Mouse (Mus musculus): Measurements from ENCODE around the gene Nolc1. TPM values are rescaled to one million over a fixed set of nuclear protein-coding genes. Genes with fewer than 3 reads are reported as not detected.

Nolc1 gene
- polyA plus RNA-seq (2014; fragmentation: Nextera tagmentation; extraction: Ambion mirVana) = 67.2 and 73.6 TPM in 2 replicates

DNA sequence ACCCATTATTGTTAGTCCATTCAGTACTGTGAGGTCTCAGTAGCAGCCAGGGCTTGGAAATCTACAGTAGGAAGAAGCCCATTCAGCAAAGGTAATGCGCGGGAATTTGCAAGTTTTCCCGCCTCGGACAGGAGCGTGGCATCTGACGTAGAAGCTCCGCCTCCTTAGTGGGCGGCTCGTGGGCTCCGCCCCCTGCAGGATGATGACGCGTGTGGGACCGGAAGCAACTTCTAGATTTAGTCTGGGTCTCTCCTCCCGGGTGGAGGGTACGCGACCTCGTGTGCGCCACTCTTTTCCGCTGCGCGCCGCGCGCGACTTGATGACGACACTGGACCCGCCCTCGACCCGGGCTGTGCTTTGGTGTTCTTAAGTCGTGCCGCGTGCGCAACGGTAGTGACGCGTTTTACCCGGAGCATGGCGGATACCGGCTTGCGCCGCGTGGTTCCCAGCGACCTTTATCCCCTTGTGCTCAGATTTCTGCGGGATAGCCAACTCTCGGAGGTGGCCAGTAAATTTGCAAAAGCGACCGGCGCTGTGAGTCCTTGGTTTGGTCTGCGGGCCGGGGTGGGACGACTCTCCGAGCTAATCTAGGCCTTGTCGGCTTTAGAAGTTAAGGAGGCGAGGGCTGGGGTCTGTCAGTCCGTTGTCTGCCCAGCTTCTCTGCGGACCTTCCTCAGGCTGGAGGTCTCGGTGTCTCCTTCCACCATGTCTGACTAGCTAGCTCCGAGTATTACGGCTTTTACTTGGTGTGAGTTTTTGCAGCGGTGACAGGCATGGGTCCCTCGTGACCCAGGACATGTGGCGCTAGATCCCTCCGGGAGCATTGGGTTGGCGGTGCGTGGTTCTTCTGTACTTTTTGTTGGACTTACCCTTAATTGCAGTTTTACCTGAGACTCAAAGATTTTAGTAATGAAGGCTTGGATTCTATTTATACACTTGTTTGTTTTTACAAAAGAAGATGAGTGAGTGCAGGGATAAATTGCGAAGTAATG lies at the start of gene Nolc1:
Nolc1 (plus strand) TSS at position 248 of the 992 bp plus-strand sequence.
- no peaks in the 10 kb centered on the region for H3K9me3 ChIP-seq (replicated peaks; ENCODE audit: control insufficient read depth, low read length)
- DNase-seq (ENCODE audit: low spot score) (peak; percentile 99), ATAC-seq (peak; percentile 97)
- H3K4me1 ChIP-seq (ENCODE audit: control insufficient read depth, insufficient read depth, low read length) = peaks cover 8% of the 10 kb centered on the region
- H3K9ac ChIP-seq (ENCODE audit: low read length) = peak within 1 kb of the TSS; percentile 75
- peak within 1 kb of the TSS; percentile 22; the same call in 1 of the 2 replicates for H3K27ac ChIP-seq (ENCODE audit: low read depth, low read length)
- peak within 1 kb of the TSS; percentile 74 for H3K4me2 ChIP-seq (ENCODE audit: low read length)
- no peaks in the 10 kb centered on the region for H3K27me3 ChIP-seq (replicated peaks; ENCODE audit: control insufficient read depth, insufficient read depth, low read length)
- peaks cover 55% of the 10 kb centered on the region for H3K36me3 ChIP-seq (ENCODE audit: control insufficient read depth, insufficient read depth, low read length)
- under 1% methylated on average over 66 of the region's 66 CpGs for WGBS
- H3K4me3 ChIP-seq (ENCODE audit: low read depth, low read length) = peak within 1 kb of the TSS; percentile 79

DNA sequence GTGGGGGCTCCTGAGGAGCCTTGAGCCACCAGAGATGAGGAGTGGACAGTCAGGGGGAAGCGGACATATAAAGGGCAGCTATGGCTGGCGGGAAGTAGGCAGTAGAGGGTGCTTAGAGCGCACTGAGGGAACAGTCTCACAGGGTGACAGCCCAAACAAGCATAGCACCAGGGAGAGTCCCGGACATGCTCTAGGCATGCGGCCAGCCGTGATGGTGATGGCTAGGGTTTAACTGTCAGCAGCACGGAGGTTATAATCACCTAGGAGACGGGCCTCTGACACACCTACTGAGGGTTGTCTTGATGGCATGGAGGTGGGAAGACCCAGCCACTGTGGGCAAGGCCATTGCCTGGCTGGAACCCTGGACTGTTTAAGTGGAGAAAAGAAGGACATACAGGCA lies 49.1 kb upstream of the Nolc1 start:
- Histone ChIP-seq H3K4me1 (ENCODE audit: control insufficient read depth, insufficient read depth, low read length) (no peaks in the 10 kb centered on the region), H3K36me3 (ENCODE audit: control insufficient read depth, insufficient read depth, low read length) (peaks cover 15% of the 10 kb centered on the region), H3K27ac (ENCODE audit: low read depth, low read length) (no peak overlapping the region), H3K4me3 (ENCODE audit: low read depth, low read length) (no peak overlapping the region), H3K4me2 (ENCODE audit: low read length) (no peak overlapping the region), H3K27me3 (replicated peaks; ENCODE audit: control insufficient read depth, insufficient read depth, low read length) (no peaks in the 10 kb centered on the region), H3K9me3 (replicated peaks; ENCODE audit: control insufficient read depth, low read length) (0 out of 2 replicates have a peak, but pooled peaks cover 4% of the 10 kb centered on the region), H3K9ac (ENCODE audit: low read length) (no peak overlapping the region)
- DNase-seq (ENCODE audit: low spot score) (no peak), ATAC-seq (no peak)
- WGBS = 71% methylated on average over 8 of the region's 8 CpGs

DNA sequence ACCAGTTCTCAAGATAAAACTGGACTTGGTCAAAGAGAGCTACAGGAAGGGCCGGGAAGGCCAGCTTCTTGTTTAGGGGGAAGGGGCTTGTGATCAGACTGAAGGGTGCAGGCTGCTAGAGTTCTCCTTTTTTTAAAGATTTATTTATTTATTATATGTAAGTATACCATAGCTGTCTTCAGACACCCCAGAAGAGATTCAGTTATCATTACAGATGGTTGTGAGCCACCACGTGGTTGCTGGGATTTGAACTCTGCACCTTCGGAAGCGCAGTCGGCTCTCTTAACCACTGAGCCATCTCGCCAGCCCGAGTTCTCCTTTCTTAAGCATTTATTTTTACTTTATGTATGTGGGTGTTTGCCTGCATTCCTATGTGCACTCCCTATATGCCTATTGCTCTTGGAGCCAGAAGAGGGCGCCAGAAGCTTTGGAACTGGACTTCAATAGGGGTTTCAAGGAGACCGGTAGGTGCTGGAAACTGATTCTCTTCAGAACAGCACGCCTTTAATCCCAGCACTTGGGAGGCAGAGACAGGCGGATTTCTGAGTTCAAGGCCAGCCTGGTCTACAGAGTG lies 46.8 kb upstream of the Nolc1 start:
- H3K27me3 ChIP-seq (replicated peaks; ENCODE audit: control insufficient read depth, insufficient read depth, low read length) = no peaks in the 10 kb centered on the region
- no peak overlapping the region for H3K4me2 ChIP-seq (ENCODE audit: low read length)
- no peak overlapping the region for H3K9ac ChIP-seq (ENCODE audit: low read length)
- no peak overlapping the region for H3K27ac ChIP-seq (ENCODE audit: low read depth, low read length)
- ATAC-seq (no peak), DNase-seq (ENCODE audit: low spot score) (no peak)
- H3K9me3 ChIP-seq (replicated peaks; ENCODE audit: control insufficient read depth, low read length) = 0 out of 2 replicates have a peak, but pooled peaks cover 4% of the 10 kb centered on the region
- H3K4me3 ChIP-seq (ENCODE audit: low read depth, low read length) = no peak overlapping the region
- H3K4me1 ChIP-seq (ENCODE audit: control insufficient read depth, insufficient read depth, low read length) = no peaks in the 10 kb centered on the region
- H3K36me3 ChIP-seq (ENCODE audit: control insufficient read depth, insufficient read depth, low read length) = peaks cover 37% of the 10 kb centered on the region
- 74% methylated on average over 11 of the region's 11 CpGs for WGBS

DNA sequence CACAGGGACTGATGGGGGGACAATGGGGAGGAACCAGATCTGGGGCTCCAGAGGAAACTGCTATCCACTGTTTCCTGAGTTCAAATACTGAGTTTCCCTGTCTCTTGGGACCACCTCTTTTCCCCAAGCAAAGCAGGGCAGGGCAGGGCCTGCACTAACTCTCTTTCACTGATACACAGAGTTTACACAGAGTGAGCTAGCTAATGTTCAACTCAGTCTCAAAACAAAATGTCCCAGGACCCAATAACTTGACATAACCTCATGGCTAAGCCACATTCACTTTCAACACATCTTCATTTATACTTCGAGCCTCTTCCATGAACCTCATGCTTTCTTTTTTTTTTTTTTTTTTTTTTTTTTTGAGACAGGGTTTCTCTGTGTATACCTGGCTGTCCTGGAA lies 46.0 kb upstream of the Nolc1 start:
- Histone ChIP-seq H3K4me1 (ENCODE audit: control insufficient read depth, insufficient read depth, low read length) (no peaks in the 10 kb centered on the region), H3K9ac (ENCODE audit: low read length) (no peak overlapping the region), H3K36me3 (ENCODE audit: control insufficient read depth, insufficient read depth, low read length) (peaks cover 46% of the 10 kb centered on the region), H3K9me3 (replicated peaks; ENCODE audit: control insufficient read depth, low read length) (0 out of 2 replicates have a peak, but pooled peaks cover 4% of the 10 kb centered on the region), H3K4me2 (ENCODE audit: low read length) (no peak overlapping the region), H3K27me3 (replicated peaks; ENCODE audit: control insufficient read depth, insufficient read depth, low read length) (no peaks in the 10 kb centered on the region), H3K4me3 (ENCODE audit: low read depth, low read length) (no peak overlapping the region), H3K27ac (ENCODE audit: low read depth, low read length) (no peak overlapping the region)
- no peak for DNase-seq (ENCODE audit: low spot score)
- ATAC-seq = no peak
- WGBS = 95% methylated on average over 1 of the region's 1 CpGs

DNA sequence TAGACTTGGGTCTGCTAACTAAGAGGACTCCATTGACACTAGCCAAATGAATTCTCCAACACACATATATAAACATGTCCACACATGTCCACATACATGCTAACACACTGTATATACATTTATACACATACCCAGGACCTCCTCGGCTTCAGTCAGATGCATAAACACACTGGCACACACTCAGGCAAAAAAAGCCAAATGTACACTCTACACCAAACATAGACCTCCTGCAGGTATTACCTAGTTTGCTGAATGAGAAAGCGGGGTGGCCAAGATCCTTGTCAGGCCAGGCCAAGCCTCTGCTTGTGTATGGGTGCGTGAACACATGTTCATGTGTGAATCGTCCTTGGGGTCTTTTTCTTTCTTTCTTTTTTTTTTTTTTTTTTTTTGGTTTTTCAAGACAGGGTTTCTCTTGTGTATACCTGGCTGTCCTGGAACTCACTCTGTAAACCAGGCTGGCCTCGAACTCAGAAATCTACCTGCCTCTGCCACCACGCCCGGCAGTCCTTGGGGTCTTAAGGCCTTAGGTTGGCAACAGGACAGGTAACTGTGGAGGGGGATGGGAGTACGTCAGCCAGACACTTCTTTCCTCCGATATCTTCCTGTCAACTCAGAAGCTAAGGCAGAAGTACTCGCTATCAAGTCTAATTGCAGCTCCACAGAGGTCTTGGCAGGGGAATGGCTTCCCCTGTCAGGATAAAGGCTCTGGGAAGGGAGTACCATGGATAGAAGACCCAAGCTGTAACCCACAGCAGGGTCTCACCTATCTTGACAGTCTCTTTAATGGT lies 45.3 kb upstream of the Nolc1 start:
- Histone ChIP-seq H3K4me3 (ENCODE audit: low read depth, low read length) (no peak overlapping the region), H3K9me3 (replicated peaks; ENCODE audit: control insufficient read depth, low read length) (0 out of 2 replicates have a peak, but pooled peaks cover 4% of the 10 kb centered on the region), H3K27me3 (replicated peaks; ENCODE audit: control insufficient read depth, insufficient read depth, low read length) (no peaks in the 10 kb centered on the region), H3K4me2 (ENCODE audit: low read length) (no peak overlapping the region), H3K27ac (ENCODE audit: low read depth, low read length) (no peak overlapping the region), H3K9ac (ENCODE audit: low read length) (no peak overlapping the region), H3K4me1 (ENCODE audit: control insufficient read depth, insufficient read depth, low read length) (no peaks in the 10 kb centered on the region), H3K36me3 (ENCODE audit: control insufficient read depth, insufficient read depth, low read length) (peaks cover 53% of the 10 kb centered on the region)
- DNase-seq (ENCODE audit: low spot score) (no peak), ATAC-seq (no peak)
- whole genome bisulfite sequencing = 95% methylated on average over 10 of the region's 10 CpGs

DNA sequence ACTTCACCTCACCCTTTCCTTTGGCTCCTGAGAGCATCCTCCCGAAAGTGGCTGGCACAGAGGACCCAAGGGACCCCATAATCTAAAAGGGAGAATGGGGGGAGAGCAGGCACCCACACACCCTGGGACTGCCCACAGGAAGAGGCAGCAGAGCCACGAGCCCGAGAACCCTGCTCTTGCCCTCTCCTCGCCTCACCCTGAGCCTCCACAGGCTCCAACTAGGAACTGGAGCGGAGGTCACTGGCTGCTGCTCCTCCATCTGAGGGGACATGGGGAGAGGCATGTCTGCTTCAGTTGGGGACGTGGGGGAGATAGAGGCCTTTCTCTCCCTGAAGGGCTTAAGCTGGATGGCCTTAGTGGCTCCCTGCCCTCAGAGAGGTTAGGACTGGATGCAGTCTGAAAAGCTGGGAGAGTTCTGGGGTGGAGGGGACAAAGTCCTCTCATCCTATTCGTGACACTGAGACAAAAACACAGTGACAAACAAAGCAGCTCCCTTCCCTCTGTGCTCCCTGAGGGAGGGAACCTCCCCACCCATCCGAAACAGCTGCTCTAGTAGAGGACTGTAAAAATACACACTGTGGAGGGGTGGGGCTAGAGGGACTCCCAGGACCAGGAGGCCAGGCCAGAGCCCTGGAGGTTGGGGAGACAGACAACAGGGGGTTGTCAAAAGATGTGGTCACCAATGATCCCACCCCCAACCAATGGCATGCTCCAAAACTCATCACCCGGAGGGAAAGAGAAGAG lies 43.8 kb upstream of the Nolc1 start:
- no peak overlapping the region for H3K4me3 ChIP-seq (ENCODE audit: low read depth, low read length)
- H3K4me2 ChIP-seq (ENCODE audit: low read length) = no peak overlapping the region
- 74% methylated on average over 9 of the region's 9 CpGs for WGBS
- H3K9ac ChIP-seq (ENCODE audit: low read length) = no peak overlapping the region
- H3K9me3 ChIP-seq (replicated peaks; ENCODE audit: control insufficient read depth, low read length) = 0 out of 2 replicates have a peak, but pooled peaks cover 4% of the 10 kb centered on the region
- H3K27me3 ChIP-seq (replicated peaks; ENCODE audit: control insufficient read depth, insufficient read depth, low read length) = no peaks in the 10 kb centered on the region
- peak overlapping the region; percentile 15; the same call in 1 of the 2 replicates for H3K27ac ChIP-seq (ENCODE audit: low read depth, low read length)
- peaks cover 4% of the 10 kb centered on the region for H3K4me1 ChIP-seq (ENCODE audit: control insufficient read depth, insufficient read depth, low read length)
- ATAC-seq (0 out of 2 replicates have a peak, but pooled peaks have one; percentile 19), DNase-seq (ENCODE audit: low spot score) (no peak)
- H3K36me3 ChIP-seq (ENCODE audit: control insufficient read depth, insufficient read depth, low read length) = peaks cover 67% of the 10 kb centered on the region

DNA sequence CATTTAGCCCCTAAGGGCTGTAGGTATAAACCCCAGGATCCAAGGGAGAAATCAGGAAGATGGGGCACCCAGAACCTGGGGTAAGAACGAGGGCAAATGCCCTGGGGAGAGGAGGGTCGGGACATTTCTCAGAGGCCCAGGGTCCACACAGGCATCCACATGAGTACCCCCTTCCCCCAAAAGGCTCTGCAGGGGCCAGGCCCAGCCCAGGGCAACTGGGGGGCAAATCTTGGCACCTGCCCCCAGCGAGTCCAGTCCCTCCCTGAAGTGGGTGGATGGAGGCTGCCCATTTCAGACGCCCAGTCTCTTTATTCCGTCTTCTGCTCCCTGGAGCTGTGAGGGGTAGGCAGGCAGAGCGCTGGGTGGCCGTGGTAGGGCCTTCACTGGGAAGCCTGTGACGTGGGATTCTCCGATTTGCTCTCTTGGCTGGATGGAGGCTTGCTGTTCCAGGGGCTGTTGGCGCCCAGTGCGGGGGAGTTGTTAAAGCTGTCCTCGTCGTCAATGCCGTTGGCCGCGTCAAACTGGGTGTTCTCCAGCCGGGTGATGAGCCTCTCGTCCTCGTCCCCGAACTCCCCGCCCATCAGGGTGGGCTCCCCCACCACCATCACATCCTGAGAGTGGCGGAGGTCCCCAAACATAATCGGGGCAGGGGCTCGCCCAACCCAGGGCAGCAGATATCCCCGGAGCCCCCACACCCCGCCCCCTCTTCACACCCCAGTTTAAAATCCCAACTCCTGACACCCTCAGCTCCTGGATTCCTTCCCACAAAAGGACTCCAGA lies 42.7 kb upstream of the Nolc1 start:
- Histone ChIP-seq H3K4me2 (ENCODE audit: low read length) (no peak overlapping the region), H3K9me3 (replicated peaks; ENCODE audit: control insufficient read depth, low read length) (0 out of 2 replicates have a peak, but pooled peaks cover 4% of the 10 kb centered on the region), H3K4me1 (ENCODE audit: control insufficient read depth, insufficient read depth, low read length) (peaks cover 7% of the 10 kb centered on the region), H3K27ac (ENCODE audit: low read depth, low read length) (no peak overlapping the region), H3K4me3 (ENCODE audit: low read depth, low read length) (no peak overlapping the region), H3K27me3 (replicated peaks; ENCODE audit: control insufficient read depth, insufficient read depth, low read length) (no peaks in the 10 kb centered on the region), H3K9ac (ENCODE audit: low read length) (no peak overlapping the region), H3K36me3 (ENCODE audit: control insufficient read depth, insufficient read depth, low read length) (peaks cover 67% of the 10 kb centered on the region)
- DNase-seq (ENCODE audit: low spot score) (no peak), ATAC-seq (no peak)
- WGBS = 81% methylated on average over 26 of the region's 26 CpGs

Measured in forebrain, embryonic 14.5 days (tissue).